In the genomic region with DNA sequence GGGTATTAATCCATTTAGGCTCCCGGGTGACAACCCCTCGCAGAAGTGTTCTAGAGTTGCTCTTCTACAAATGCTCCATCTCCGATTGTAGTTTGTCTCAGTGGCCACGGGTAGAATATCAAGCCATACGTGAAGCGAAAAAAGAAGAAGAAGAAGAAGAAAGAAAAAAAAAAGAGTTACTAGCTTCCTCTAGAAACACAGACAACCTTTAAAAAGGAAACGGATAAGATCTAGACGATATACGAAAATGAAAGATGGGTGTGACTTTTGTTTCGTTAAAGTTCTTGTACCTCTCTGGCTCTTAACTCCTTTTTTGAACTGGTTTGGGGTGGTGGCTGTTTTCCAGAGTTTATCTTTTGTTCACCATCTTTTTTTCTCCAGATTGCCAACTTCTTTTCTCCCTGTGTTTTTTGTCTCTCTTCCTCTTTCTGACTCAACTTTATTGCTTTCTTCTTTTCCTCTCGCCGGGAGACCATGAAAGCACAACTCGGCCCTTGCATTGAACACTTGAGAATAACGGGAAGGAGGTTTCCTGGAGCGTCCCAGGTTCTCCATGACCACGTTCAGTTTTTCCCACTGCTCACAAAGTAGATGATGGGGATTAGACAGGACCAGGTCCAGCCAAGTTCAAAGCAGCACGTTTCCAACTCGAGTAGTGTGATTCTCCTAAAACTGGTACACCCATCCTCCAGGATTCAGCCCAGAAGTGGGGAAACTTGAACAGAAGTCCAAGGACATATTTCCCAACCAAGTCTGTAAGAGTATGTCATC, we compare ENCODE assay signal across 8 mouse cellular contexts. TPM values are rescaled to one million over a fixed set of nuclear protein-coding genes. Genes with fewer than 3 reads are reported as not detected.
DNase-seq lines count a peak whose midpoint lies in the region; ATAC-seq and TF ChIP-seq lines count a peak whose summit lies in the region.

No protein-coding gene starts in this region.

- WGBS in bone marrow, adult 2 months: under 1% methylated on average over 18 of the region's 18 CpGs
- WGBS in heart, embryonic 15.5 days: 4% methylated on average over 18 of the region's 18 CpGs
- 1% methylated on average over 18 of the region's 18 CpGs for WGBS in liver, embryonic 16.5 days (ENCODE audit: insufficient replicate concordance)
- 12% methylated on average over 18 of the region's 18 CpGs for WGBS in stomach, postnatal 0 days

- TF ChIP-seq CTCF in bone marrow, adult 2 months (IDR thresholded peaks at IDR 0.05; ENCODE audit: control insufficient read depth, insufficient read depth, low read length): no peak
- no peak for TF ChIP-seq CTCF in stomach, postnatal 0 days (IDR thresholded peaks at IDR 0.05; ENCODE audit: low read depth)

- no peaks in the 10 kb centered on the region for H3K9me3 ChIP-seq in heart, embryonic 15.5 days (replicated peaks)
- H3K9me3 ChIP-seq in liver, embryonic 16.5 days (replicated peaks; ENCODE audit: control insufficient read depth, low read length): no peaks in the 10 kb centered on the region
- no peaks in the 10 kb centered on the region for H3K9me3 ChIP-seq in stomach, postnatal 0 days (ENCODE audit: control insufficient read depth, low read length)

- TF ChIP-seq POLR2A in bone marrow, adult 2 months (IDR thresholded peaks at IDR 0.05; ENCODE audit: borderline replicate concordance, control insufficient read depth, low read depth, low read length): no peak

- no peak for TF ChIP-seq EP300 in stomach, postnatal 0 days (optimal IDR thresholded peaks at IDR 0.05)

- no peaks in the 10 kb centered on the region for H3K27me3 ChIP-seq in heart, embryonic 15.5 days
- peaks cover 16% of the 10 kb centered on the region for H3K27me3 ChIP-seq in liver, embryonic 16.5 days (ENCODE audit: control insufficient read depth, insufficient read depth, low read depth, low read length)
- no peaks in the 10 kb centered on the region for H3K27me3 ChIP-seq in stomach, postnatal 0 days (ENCODE audit: control insufficient read depth, insufficient read depth, low read length)

- H3K36me3 ChIP-seq in heart, embryonic 15.5 days: no peaks in the 10 kb centered on the region
- no peaks in the 10 kb centered on the region for H3K36me3 ChIP-seq in liver, embryonic 16.5 days (ENCODE audit: control insufficient read depth, insufficient read depth)
- 0 out of 2 replicates have a peak, but pooled peaks cover under 1% of the 10 kb centered on the region for H3K36me3 ChIP-seq in stomach, postnatal 0 days (ENCODE audit: control insufficient read depth, insufficient read depth, low read length)

- ATAC-seq in heart, embryonic 15.5 days (replicated peaks; ENCODE audit: insufficient number of reproducible peaks, insufficient read depth, low FRiP score, low read depth): no peak
- no peak for ATAC-seq in liver, embryonic 16.5 days (ENCODE audit: low read depth)
- no peak for ATAC-seq in stomach, postnatal 0 days (ENCODE audit: low FRiP score, low TSS enrichment)
- no peak for ATAC-seq in erythroid progenitor cell, adult 5-6 weeks (replicated peaks; ENCODE audit: low FRiP score, poor library complexity, severe bottlenecking)

- H3K9ac ChIP-seq in heart, embryonic 15.5 days: peak overlapping the region; percentile 70; the same call in 1 of the 2 replicates
- no peak overlapping the region for H3K9ac ChIP-seq in liver, embryonic 16.5 days (ENCODE audit: low read depth, low read length)
- H3K9ac ChIP-seq in stomach, postnatal 0 days (ENCODE audit: low read length): no peak overlapping the region

- intact Hi-C loops in heart, postnatal 14 days (cut with DNase I): loop anchor here (2.0 to 10.0 kb wide), 5 partner anchors 250 to 667 kb away; no protein-coding TSS in a partner anchor

- peak overlapping the region; percentile 48 for H3K4me3 ChIP-seq in bone marrow, adult 2 months (replicated peaks; ENCODE audit: control insufficient read depth, low read depth, low read length)
- H3K4me3 ChIP-seq in heart, embryonic 15.5 days: peak overlapping the region; percentile 79
- peak overlapping the region; percentile 69 for H3K4me3 ChIP-seq in liver, embryonic 16.5 days (ENCODE audit: low read depth, low read length)
- H3K4me3 ChIP-seq in stomach, postnatal 0 days (ENCODE audit: low read depth, low read length): peak overlapping the region; percentile 80

- H3K4me2 ChIP-seq in heart, embryonic 15.5 days: peak overlapping the region; percentile 93
- H3K4me2 ChIP-seq in liver, embryonic 16.5 days (ENCODE audit: low read depth, low read length): peak overlapping the region; percentile 97
- peak overlapping the region; percentile 97 for H3K4me2 ChIP-seq in stomach, postnatal 0 days (replicated peaks; ENCODE audit: low read depth)

- H3K4me1 ChIP-seq in bone marrow, adult 2 months (ENCODE audit: control insufficient read depth, insufficient read depth, low read length): no peaks in the 10 kb centered on the region; the same call in 1 of the 2 replicates
- H3K4me1 ChIP-seq in heart, embryonic 15.5 days (replicated peaks): peaks cover 26% of the 10 kb centered on the region
- H3K4me1 ChIP-seq in liver, embryonic 16.5 days (ENCODE audit: control insufficient read depth, low read depth, low read length): peaks cover 21% of the 10 kb centered on the region
- H3K4me1 ChIP-seq in stomach, postnatal 0 days (replicated peaks; ENCODE audit: control insufficient read depth, insufficient read depth): 0 out of 2 replicates have a peak, but pooled peaks cover 2% of the 10 kb centered on the region

- no peak overlapping the region for H3K27ac ChIP-seq in bone marrow, adult 2 months (ENCODE audit: control insufficient read depth, insufficient read depth, low read depth, low read length, poor library complexity)
- no peak overlapping the region for H3K27ac ChIP-seq in heart, embryonic 15.5 days
- H3K27ac ChIP-seq in liver, embryonic 16.5 days (ENCODE audit: low read length): no peak overlapping the region
- H3K27ac ChIP-seq in stomach, postnatal 0 days (replicated peaks): no peak overlapping the region

- DNase-seq in heart, adult 8-10 months (ENCODE audit: low spot score): peak; percentile 4
- DNase-seq in heart, postnatal 14 days: no peak
- peak; percentile 18 for DNase-seq in stomach, postnatal 0 days (ENCODE audit: low spot score)
- no peak for DNase-seq in spleen, postnatal 10 days (ENCODE audit: low spot score in 2 of 2)

RNA-seq across cellular contexts. Expression of a gene that starts 1.4 kb away (rescaled TPM):
- total RNA-seq in heart, adult 8-10 months (2022): 10 to 100 TPM; 14.6 to 17.5 (median 15.6) TPM
- 10 to 100 TPM; 11.1 to 12.4 TPM for total RNA-seq in heart, postnatal 14 days (2021)
- polyA plus RNA-seq in bone marrow, adult 2 months (2011; ENCODE audit: insufficient read depth, insufficient read length, low replicate concordance, missing spikeins): 15.6 and 23.8 TPM in 2 replicates
- polyA plus RNA-seq in heart, embryonic 15.5 days (2015; fragmentation: Nextera tagmentation; extraction: Ambion mirVana): 29.2 and 30.8 TPM in 2 replicates
- 83.5 and 89.3 TPM in 2 replicates for polyA plus RNA-seq in liver, embryonic 16.5 days (2015; fragmentation: Nextera tagmentation; extraction: Ambion mirVana)
- polyA plus RNA-seq in stomach, postnatal 0 days (2015; fragmentation: Nextera tagmentation; extraction: Ambion mirVana): 82.5 and 82.9 TPM in 2 replicates
- 16.9 and 27.7 TPM in 2 replicates for total RNA-seq in erythroid progenitor cell, adult 5-6 weeks (2015; ENCODE audit: low replicate concordance)
- total RNA-seq in erythroid progenitor cell, adult 5-6 weeks (2017; ENCODE audit: low replicate concordance): 31.3 and 37.0 TPM in 2 replicates

RNA-seq across cellular contexts. Expression of a gene that starts 59.9 kb away (rescaled TPM):
- 10 to 100 TPM; 15.3 to 22.0 (median 18.6) TPM for total RNA-seq in heart, adult 8-10 months (2022)
- total RNA-seq in heart, postnatal 14 days (2021): 10 to 100 TPM; 14.6 to 14.7 TPM
- polyA plus RNA-seq in bone marrow, adult 2 months (2011; ENCODE audit: insufficient read depth, insufficient read length, low replicate concordance, missing spikeins): 7.7 and 8.2 TPM in 2 replicates
- 6.9 and 9.8 TPM in 2 replicates for polyA plus RNA-seq in heart, embryonic 15.5 days (2015; fragmentation: Nextera tagmentation; extraction: Ambion mirVana)
- 7.4 and 8.7 TPM in 2 replicates for polyA plus RNA-seq in liver, embryonic 16.5 days (2015; fragmentation: Nextera tagmentation; extraction: Ambion mirVana)
- 6.5 and 6.8 TPM in 2 replicates for polyA plus RNA-seq in stomach, postnatal 0 days (2015; fragmentation: Nextera tagmentation; extraction: Ambion mirVana)
- 4.0 and 13.4 TPM in 2 replicates for total RNA-seq in erythroid progenitor cell, adult 5-6 weeks (2015; ENCODE audit: low replicate concordance)
- total RNA-seq in erythroid progenitor cell, adult 5-6 weeks (2017; ENCODE audit: low replicate concordance): 3.7 and 5.4 TPM in 2 replicates

Comparison
In these comparisons a context has a peak if more than half of its experiments do, and no peak if none do; other contexts are left out.
1. DNase-seq: peak in heart, adult 8-10 months (single experiment) and stomach, postnatal 0 days (single experiment); none in heart, postnatal 14 days (0 of 2) and spleen, postnatal 10 days (0 of 2).
2. Peak in every context shown above with its lines, with median percentiles within 50 percentile points of each other: H3K4me3 ChIP-seq and H3K4me2 ChIP-seq.